Mouse (Mus musculus) C2C12 (cell line): ENCODE data around the gene Casz1.

Experiments
- CEBPB ChIP-seq: IDR thresholded peaks from one replicate; pipeline ENCODE4 v1.6.1; 2011; ENCODE audit warnings: low read depth, mild to moderate bottlenecking, control low read depth, moderate library complexity
- CTCF ChIP-seq: IDR thresholded peaks from one replicate; pipeline ENCODE4 v1.5.1; 2011; ENCODE audit not compliant: control insufficient read depth, insufficient read depth, insufficient read length
- FOSL1 ChIP-seq: IDR thresholded peaks from one replicate; pipeline ENCODE4 v1.8.0; 2011; ENCODE audit warnings: mild to moderate bottlenecking, low read length; ENCODE audit not compliant: poor library complexity, insufficient read depth, severe bottlenecking
- MAX ChIP-seq: IDR thresholded peaks from one replicate; pipeline ENCODE4 v1.6.1; 2011; ENCODE audit warnings: mild to moderate bottlenecking, control low read depth
- MYOD1 ChIP-seq: IDR thresholded peaks from one replicate; pipeline ENCODE4 v1.6.1; 2011; ENCODE audit warnings: low read depth; ENCODE audit not compliant: control insufficient read depth, insufficient read length
- USF1 ChIP-seq: IDR thresholded peaks from one replicate; pipeline ENCODE4 v1.6.1; 2011; ENCODE audit warnings: low read depth, mild to moderate bottlenecking, control low read depth, moderate library complexity

DNA sequence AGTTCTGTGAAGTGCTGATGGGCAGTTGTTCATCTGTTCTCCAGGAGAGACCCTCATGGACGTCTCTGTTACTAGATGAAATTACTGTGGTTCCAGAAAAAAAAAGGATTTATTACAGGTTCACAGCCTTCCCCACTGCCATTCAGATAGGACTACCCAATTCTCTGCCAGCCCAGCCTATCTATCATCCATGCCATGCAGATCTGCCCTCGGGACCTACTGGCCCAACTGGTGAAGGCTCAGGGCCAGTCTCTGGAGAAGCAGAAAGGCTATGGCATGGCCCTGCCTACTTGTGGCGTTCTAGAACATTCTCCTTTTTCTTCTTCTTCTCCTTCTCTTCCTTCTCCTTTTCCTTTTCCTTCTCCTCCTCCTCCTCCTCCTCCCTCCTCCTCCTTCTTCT, 75.4 kb downstream of the Casz1 start:
- TF ChIP-seq FOSL1, result no peak
- TF ChIP-seq CTCF, result no peak
- TF ChIP-seq USF1, result no peak
- TF ChIP-seq CEBPB, result no peak
- TF ChIP-seq MAX, result no peak
- no peak for TF ChIP-seq MYOD1
